Mouse (Mus musculus) MEL (cell line): Measurements from ENCODE around the gene Ndufs4. TPM values are rescaled to one million over a fixed set of nuclear protein-coding genes. Genes with fewer than 3 reads are reported as not detected.

Source experiments
- DNase-seq: peaks from one replicate; pipeline ENCODE4 v3.0.0; 2011; ENCODE audit warnings: low read depth, low spot score
- H3K27ac ChIP-seq: 2 replicates; pipeline ENCODE4 v1.5.1; 2012; ENCODE audit warnings: low read depth, mild to moderate bottlenecking, control low read depth, low read length, moderate library complexity; ENCODE audit not compliant: control insufficient read depth
- H3K27me3 ChIP-seq, 2 experiments: fragments of 150-350 bp in 1 of 2; sonication (generic) in 1 of 2; 2 replicates each; pipeline ENCODE4 v1.6.1; 2012; ENCODE audit warnings: low read length in 2 of 2, mild to moderate bottlenecking in 2 of 2, improper control_type of control experiment in 1 of 2, moderate library complexity in 1 of 2; ENCODE audit not compliant: insufficient read depth in 2 of 2, control insufficient read depth in 1 of 2
- H3K36me3 ChIP-seq, 2 experiments: 2 replicates each; pipeline ENCODE4 v1.6.1; 2012 to 2014; ENCODE audit warnings: low read length in 2 of 2, improper control_type of control experiment in 1 of 2, inconsistent platforms in 1 of 2, mild to moderate bottlenecking in 1 of 2; ENCODE audit not compliant: insufficient read depth in 2 of 2, control insufficient read depth in 1 of 2
- H3K4me1 ChIP-seq, 2 experiments: fragments of 150-350 bp in 1 of 2; sonication (generic) in 1 of 2; 2 replicates each; pipeline ENCODE4 v1.6.1; 2012; ENCODE audit warnings: low read length in 2 of 2, improper control_type of control experiment in 1 of 2, mild to moderate bottlenecking in 1 of 2; ENCODE audit not compliant: insufficient read depth in 2 of 2, control insufficient read depth in 1 of 2
- H3K4me3 ChIP-seq, 2 experiments: fragments of 150-350 bp in 1 of 2; sonication (generic) in 1 of 2; 2 replicates each; pipeline ENCODE4 v1.5.1; 2012; ENCODE audit warnings: low read depth in 2 of 2, low read length in 2 of 2, mild to moderate bottlenecking in 2 of 2, moderate library complexity in 2 of 2, control low read depth in 1 of 2, improper control_type of control experiment in 1 of 2; ENCODE audit not compliant: control insufficient read depth in 1 of 2, insufficient read depth in 1 of 2
- H3K79me2 ChIP-seq: 2 replicates; pipeline ENCODE4 v1.6.1; 2012; ENCODE audit warnings: mild to moderate bottlenecking, low read length, moderate library complexity; ENCODE audit not compliant: control insufficient read depth, poor library complexity, insufficient read depth
- H3K9ac ChIP-seq: 2 replicates; pipeline ENCODE4 v1.6.1; 2012; ENCODE audit warnings: low read depth, mild to moderate bottlenecking, control low read depth, low read length, moderate library complexity; ENCODE audit not compliant: control insufficient read depth, poor library complexity, severe bottlenecking
- H3K9me3 ChIP-seq: fragments of 150-350 bp; sonication (generic); replicated peaks from 2 replicates; pipeline ENCODE4 v1.6.1; 2012; ENCODE audit warnings: mild to moderate bottlenecking, low read length, improper control_type of control experiment, moderate library complexity; ENCODE audit not compliant: insufficient read depth
- BHLHE40 ChIP-seq: IDR thresholded peaks from 2 replicates; pipeline ENCODE4 v1.6.1; 2012; ENCODE audit warnings: low read depth, mild to moderate bottlenecking, inconsistent platforms, low read length, improper control_type of control experiment, borderline replicate concordance
- CHD2 ChIP-seq: IDR thresholded peaks from 2 replicates; pipeline ENCODE4 v1.6.1; 2011; ENCODE audit warnings: low read length, improper control_type of control experiment
- E2F4 ChIP-seq: IDR thresholded peaks from 2 replicates; pipeline ENCODE4 v1.6.1; 2011; ENCODE audit warnings: low read depth, low read length, improper control_type of control experiment, borderline replicate concordance
- ELF1 ChIP-seq: IDR thresholded peaks from 2 replicates; pipeline ENCODE4 v1.6.1; 2014; ENCODE audit warnings: low read depth, mild to moderate bottlenecking, inconsistent platforms, low read length, improper control_type of control experiment, moderate library complexity
- EP300 ChIP-seq, 2 experiments: IDR thresholded peaks; 2 replicates each; pipeline ENCODE4 v1.6.1; 2011; ENCODE audit warnings: improper control_type of control experiment in 2 of 2, low read length in 2 of 2, low read depth in 1 of 2, mild to moderate bottlenecking in 1 of 2
- ETS1 ChIP-seq: IDR thresholded peaks from 2 replicates; pipeline ENCODE4 v1.6.1; 2012; ENCODE audit warnings: low read depth, mild to moderate bottlenecking, inconsistent platforms, low read length, improper control_type of control experiment, moderate library complexity
- GATA1 ChIP-seq: IDR thresholded peaks from 2 replicates; pipeline ENCODE4 v1.6.1; 2011; ENCODE audit warnings: low read depth, low read length, improper control_type of control experiment
- JUND ChIP-seq: IDR thresholded peaks from 2 replicates; pipeline ENCODE4 v1.6.1; 2011; ENCODE audit warnings: low read depth, mild to moderate bottlenecking, improper control_type of control experiment, low read length
- KAT2A ChIP-seq: conservative IDR thresholded peaks from 2 replicates; pipeline ENCODE4 v1.6.1; 2012; ENCODE audit warnings: low read depth, low read length, improper control_type of control experiment, inconsistent platforms
- MAX ChIP-seq: IDR thresholded peaks from 2 replicates; pipeline ENCODE4 v1.6.1; 2011; ENCODE audit warnings: low read length, improper control_type of control experiment
- MEF2A ChIP-seq: IDR thresholded peaks from 2 replicates; pipeline ENCODE4 v1.6.1; 2014; ENCODE audit warnings: low read depth, mild to moderate bottlenecking, inconsistent platforms, low read length, improper control_type of control experiment; ENCODE audit not compliant: poor library complexity, insufficient replicate concordance, severe bottlenecking; ENCODE audit errors: extremely low read depth
- MXI1 ChIP-seq: IDR thresholded peaks from 2 replicates; pipeline ENCODE4 v1.6.1; 2011; ENCODE audit warnings: mild to moderate bottlenecking, low read depth, low read length, improper control_type of control experiment
- NRF1 ChIP-seq: IDR thresholded peaks from 2 replicates; pipeline ENCODE4 v1.6.1; 2014; ENCODE audit warnings: low read depth, mild to moderate bottlenecking, inconsistent platforms, low read length, improper control_type of control experiment, moderate library complexity; ENCODE audit not compliant: poor library complexity, insufficient read depth, severe bottlenecking
- SIN3A ChIP-seq: IDR thresholded peaks from 2 replicates; pipeline ENCODE4 v1.6.1; 2012; ENCODE audit warnings: low read length, improper control_type of control experiment, inconsistent platforms
- SMC3 ChIP-seq: IDR thresholded peaks from 2 replicates; pipeline ENCODE4 v1.6.1; 2011; ENCODE audit warnings: low read depth, low read length, improper control_type of control experiment
- TAL1 ChIP-seq: IDR thresholded peaks from 2 replicates; pipeline ENCODE4 v1.6.1; 2012; ENCODE audit warnings: mild to moderate bottlenecking, inconsistent platforms, low read length, moderate library complexity, mixed read lengths
- TCF12 ChIP-seq: IDR thresholded peaks from 2 replicates; pipeline ENCODE4 v1.6.1; 2014; ENCODE audit warnings: low read depth, mild to moderate bottlenecking, inconsistent platforms, low read length, improper control_type of control experiment, moderate library complexity
- ZNF384 ChIP-seq: IDR thresholded peaks from 2 replicates; pipeline ENCODE4 v1.6.1; 2012; ENCODE audit warnings: low read depth, mild to moderate bottlenecking, inconsistent platforms, low read length, improper control_type of control experiment
- polyA plus RNA-seq, 2 experiments: library from polyadenylated mRNA; stranded (reverse) in 1 of 2; unstranded in 1 of 2; fragments of >175 nt in 1 of 2; fragments of >200 nt in 1 of 2; gene quantifications; 2 replicates each; pipeline versions ENCODE4 v1.2.1 to v1.2.4; 2012; ENCODE audit warnings: low replicate concordance in 2 of 2, low read depth in 1 of 2; ENCODE audit not compliant: insufficient read length in 2 of 2, insufficient read depth in 1 of 2, missing spikeins in 1 of 2
- total RNA-seq: library from RNA; depleted of rRNA; stranded (reverse); fragments of 300-350 nt; gene quantifications from 2 replicates; pipeline ENCODE4 v1.2.3, GENCODE M21; 2012

Ndufs4 gene
- total and polyA plus RNA-seq, 3 experiments: 76.8 to 176 TPM; not detected in 1

- peaks cover 7 to 11% of the 10 kb centered on the region in 2 experiments for H3K4me1 ChIP-seq
- no peaks in the 10 kb centered on the region for H3K27me3 ChIP-seq
- H3K79me2 ChIP-seq: no peaks in the 10 kb centered on the region; the same call in 1 of the 2 replicates
- H3K9me3 ChIP-seq: no peaks in the 10 kb centered on the region
- no peak for DNase-seq
- no peak overlapping the region for H3K4me3 ChIP-seq
- H3K36me3 ChIP-seq: peaks cover 2 to 16% of the 10 kb centered on the region in 2 experiments
- no peak for TF ChIP-seq NRF1
- no peak for TF ChIP-seq JUND
- no peak for TF ChIP-seq ETS1
- TF ChIP-seq BHLHE40: no peak
- TF ChIP-seq MXI1: no peak
- H3K27ac ChIP-seq: no peak overlapping the region
- no peak overlapping the region for H3K9ac ChIP-seq
Measured at GRCm38 (mm10) chr13:114319136-114319535, 68.9 kb downstream of the Ndufs4 start.

GRCm38 (mm10) chr13:114315374-114315773, 72.7 kb downstream of the Ndufs4 start:
- TF ChIP-seq CHD2 (no peak), TCF12 (no peak), EP300 (IDR thresholded peaks at IDR 0.05; ENCODE audit: low read depth in 1 of 2, low read length in 2 of 2) (no peak), MEF2A (no peak), SIN3A (no peak), TAL1 (no peak), ELF1 (no peak), NRF1 (no peak), E2F4 (no peak), KAT2A (no peak), SMC3 (no peak), MAX (no peak), GATA1 (no peak), ZNF384 (no peak)
- TF ChIP-seq, all 39 proteins: peak for 0
- no peak for DNase-seq
- no peak overlapping the region for H3K27ac ChIP-seq

More at GRCm38 (mm10) chr13:114315374-114315773, 72.7 kb downstream of the Ndufs4 start:
- Histone ChIP-seq H3K4me1 (peaks cover 7 to 10% of the 10 kb centered on the region in 2 experiments), H3K9me3 (no peaks in the 10 kb centered on the region), H3K4me3 (no peak overlapping the region), H3K27me3 (no peaks in the 10 kb centered on the region), H3K36me3 (peaks cover 2 to 16% of the 10 kb centered on the region in 2 experiments), H3K79me2 (no peaks in the 10 kb centered on the region), H3K9ac (no peak overlapping the region)
